25 mouse cellular contexts compared by ENCODE assay signal in the genomic region with DNA sequence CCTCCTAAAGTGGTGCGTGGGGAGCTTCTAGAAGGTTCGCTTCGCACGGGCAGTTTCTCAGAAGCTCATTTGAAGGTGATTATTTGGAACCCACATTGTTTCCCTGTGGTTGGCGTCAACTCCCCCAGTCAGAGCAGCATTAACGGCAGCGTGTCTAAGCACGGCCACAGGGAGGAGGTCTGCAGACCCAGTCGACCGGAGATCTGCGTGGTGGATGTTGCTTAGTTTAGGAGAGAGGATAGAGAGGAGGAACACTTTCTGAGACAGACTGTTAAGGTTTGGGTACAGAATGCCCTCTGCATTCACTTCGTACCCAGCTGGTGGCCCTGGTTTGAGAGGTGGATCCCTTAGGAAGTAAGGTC.
A peak's percentile ranks its signal among the peaks of the same experiment; 100 is the strongest.
DNase-seq lines count a peak whose midpoint lies in the region; ATAC-seq and TF ChIP-seq lines count a peak whose summit lies in the region.
"Had no signal": no experiment of that assay in that cellular context is flagged by ENCODE, and none has a peak within 500 bp of the region (broad histone marks: within the 10 kb centered on the region; RNA-seq: fewer than 3 reads in every experiment).

No protein-coding gene starts in this region.

- H3K36me3 ChIP-seq in hindbrain, embryonic 13.5 days = no peaks in the 10 kb centered on the region
- H3K36me3 ChIP-seq in hindbrain, postnatal 0 days (ENCODE audit: insufficient read depth, low read length) = no peaks in the 10 kb centered on the region
- H3K36me3 ChIP-seq: heart, embryonic 15.5 days; hindbrain, embryonic 12.5 days; intestine, embryonic 15.5 days; liver, embryonic 12.5 days; midbrain, embryonic 12.5 days had no signal

- no peak overlapping the region for H3K4me3 ChIP-seq in hindbrain, embryonic 13.5 days
- H3K4me3 ChIP-seq in hindbrain, postnatal 0 days (ENCODE audit: low read length) = no peak overlapping the region
- H3K4me3 ChIP-seq in olfactory bulb, adult 2 months (ENCODE audit: insufficient read depth, low read depth, low read length) = no peak overlapping the region
- H3K4me3 ChIP-seq: heart, embryonic 15.5 days; hindbrain, embryonic 12.5 days; intestine, embryonic 15.5 days; liver, embryonic 12.5 days; midbrain, embryonic 12.5 days had no signal

- H3K4me2 ChIP-seq in hindbrain, embryonic 13.5 days = no peak overlapping the region
- no peak overlapping the region for H3K4me2 ChIP-seq in hindbrain, postnatal 0 days (ENCODE audit: low read depth, low read length)
- H3K4me2 ChIP-seq: heart, embryonic 15.5 days; hindbrain, embryonic 12.5 days; intestine, embryonic 15.5 days; liver, embryonic 12.5 days; midbrain, embryonic 12.5 days had no signal

- no peaks in the 10 kb centered on the region for H3K9me3 ChIP-seq in hindbrain, embryonic 13.5 days
- no peaks in the 10 kb centered on the region for H3K9me3 ChIP-seq in hindbrain, postnatal 0 days (ENCODE audit: low read length)
- H3K9me3 ChIP-seq: heart, embryonic 15.5 days; hindbrain, embryonic 12.5 days; intestine, embryonic 15.5 days; liver, embryonic 12.5 days; midbrain, embryonic 12.5 days had no signal

- no peak overlapping the region for H3K9ac ChIP-seq in hindbrain, embryonic 13.5 days
- no peak overlapping the region for H3K9ac ChIP-seq in hindbrain, postnatal 0 days (replicated peaks; ENCODE audit: low read length)
- H3K9ac ChIP-seq: heart, embryonic 15.5 days; hindbrain, embryonic 12.5 days; intestine, embryonic 15.5 days; liver, embryonic 12.5 days; liver, postnatal 0 days; midbrain, embryonic 12.5 days had no signal

- TF ChIP-seq POLR2A in olfactory bulb, adult 2 months (IDR thresholded peaks at IDR 0.05; ENCODE audit: insufficient read depth, low read depth, low read length) = no peak

- DNase-seq in hindbrain, postnatal 0 days (ENCODE audit: low spot score) = no peak
- peak; percentile 23 to 43 for DNase-seq in kidney, postnatal 4 days
- DNase-seq in kidney, postnatal 14 days = no peak
- DNase-seq in thymus, postnatal 4 days = peak; percentile 3
- DNase-seq in thymus, postnatal 10 days (ENCODE audit: low spot score in 2 of 2) = no peak
- no peak for DNase-seq in frontal cortex, adult 2 months (ENCODE audit: extremely low spot score in 1 of 2, low spot score in 1 of 2)
- DNase-seq: adrenal gland, adult 8-10 months; B cell, adult 2 months; cerebellum, adult 8-10 months; cerebellum, postnatal 25 days; gastrocnemius, postnatal 10 days; kidney, adult 2 months; kidney, postnatal 25 days; left cerebral cortex, postnatal 4 days; liver, postnatal 0 days; lung, postnatal 36 days; right cerebral cortex, postnatal 4 days had no signal

- TF ChIP-seq CTCF in hindbrain, postnatal 0 days (IDR thresholded peaks at IDR 0.05; ENCODE audit: low read depth) = no peak
- peak; percentile 5; the same call in 1 of the 2 replicates for TF ChIP-seq CTCF in olfactory bulb, adult 2 months (IDR thresholded peaks at IDR 0.05; ENCODE audit: insufficient read depth, low read depth, low read length)

- no peak for ATAC-seq in hindbrain, embryonic 13.5 days (ENCODE audit: low FRiP score)
- no peak for ATAC-seq in hindbrain, postnatal 0 days
- ATAC-seq: intestine, embryonic 15.5 days; liver, embryonic 12.5 days; liver, postnatal 0 days had no signal

- no peaks in the 10 kb centered on the region for H3K27me3 ChIP-seq in hindbrain, embryonic 13.5 days
- no peaks in the 10 kb centered on the region for H3K27me3 ChIP-seq in hindbrain, postnatal 0 days (ENCODE audit: insufficient read depth, low read length)
- H3K27me3 ChIP-seq: heart, embryonic 15.5 days; hindbrain, embryonic 12.5 days; intestine, embryonic 15.5 days; liver, embryonic 12.5 days had no signal

- peak overlapping the region; percentile 35; the same call in 1 of the 2 replicates for H3K27ac ChIP-seq in hindbrain, embryonic 13.5 days
- H3K27ac ChIP-seq in hindbrain, postnatal 0 days = no peak overlapping the region
- H3K27ac ChIP-seq in olfactory bulb, adult 2 months (ENCODE audit: insufficient read depth, low read depth, low read length) = no peak overlapping the region
- H3K27ac ChIP-seq: heart, embryonic 15.5 days; hindbrain, embryonic 12.5 days; intestine, embryonic 15.5 days; liver, embryonic 12.5 days; midbrain, embryonic 12.5 days; stomach, postnatal 0 days had no signal

- H3K4me1 ChIP-seq in hindbrain, embryonic 13.5 days (replicated peaks) = peaks cover 47% of the 10 kb centered on the region
- peaks cover 22% of the 10 kb centered on the region for H3K4me1 ChIP-seq in hindbrain, postnatal 0 days (ENCODE audit: insufficient read depth, low read length)
- peaks cover 28% of the 10 kb centered on the region for H3K4me1 ChIP-seq in olfactory bulb, adult 2 months (ENCODE audit: control insufficient read depth, insufficient read depth, low read length)
- H3K4me1 ChIP-seq: intestine, embryonic 15.5 days; liver, embryonic 12.5 days had no signal

- WGBS in hindbrain, embryonic 13.5 days = 69% methylated on average over 12 of the region's 12 CpGs
- WGBS in hindbrain, postnatal 0 days = 60% methylated on average over 12 of the region's 12 CpGs
- WGBS in olfactory bulb, adult 2 months = 29% methylated on average over 12 of the region's 12 CpGs

Comparison
In these comparisons a context has a peak if more than half of its experiments do, and no peak if none do; other contexts are left out.
1. DNase-seq: peak in kidney, postnatal 4 days (2 of 2) and thymus, postnatal 4 days (single experiment); none in hindbrain, postnatal 0 days (single experiment), kidney, postnatal 14 days (single experiment), thymus, postnatal 10 days (0 of 2) and frontal cortex, adult 2 months (0 of 2).